Mouse (Mus musculus): ENCODE measurements around the gene Fam186b. TPM values are rescaled to one million over a fixed set of nuclear protein-coding genes. Genes with fewer than 3 reads are reported as not detected.

Fam186b gene
- total and polyA plus RNA-seq, 2 experiments = not detected

DNA sequence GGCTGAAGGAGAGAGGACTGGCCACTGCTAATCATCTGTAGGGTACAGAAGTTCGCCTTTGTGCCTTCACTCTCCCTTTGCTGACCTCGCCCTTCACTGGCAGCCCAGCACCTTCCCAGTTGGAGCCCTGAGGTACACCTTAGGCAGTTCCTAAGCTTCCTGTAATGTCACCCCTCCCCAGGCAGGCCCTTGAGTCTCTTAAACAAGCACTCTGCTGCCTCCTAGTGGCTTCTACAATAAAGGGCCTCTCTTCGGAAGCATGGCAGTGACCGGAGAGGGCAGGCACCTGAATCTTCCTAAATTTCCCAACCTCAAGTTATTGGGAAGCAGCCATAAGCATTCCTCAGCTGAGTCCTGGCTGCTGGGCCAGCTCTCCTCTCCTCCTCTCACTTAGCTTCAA lies 30.0 kb downstream of the Fam186b start:
- H3K4me3 ChIP-seq (ENCODE audit: insufficient read depth, low read depth, low read length) = no peak overlapping the region
- TF ChIP-seq POLR2A (IDR thresholded peaks at IDR 0.05; ENCODE audit: extremely low read depth, insufficient read depth, low read length) (no peak), CTCF (IDR thresholded peaks at IDR 0.05; ENCODE audit: low read depth, low read length) (peak; percentile 75)
- no peak overlapping the region for H3K9ac ChIP-seq (ENCODE audit: low read depth, low read length)
- no peaks in the 10 kb centered on the region for H3K79me2 ChIP-seq (ENCODE audit: control insufficient read depth, insufficient read depth, low read length)
- WGBS = 31% methylated on average over 4 of the region's 4 CpGs
- no peaks in the 10 kb centered on the region for H3K4me1 ChIP-seq (ENCODE audit: control insufficient read depth, insufficient read depth, low read length)
- H3K27ac ChIP-seq (replicated peaks; ENCODE audit: insufficient read depth, low read depth, low read length) = no peak overlapping the region
- H3K27me3 ChIP-seq (ENCODE audit: control insufficient read depth, insufficient read depth, low read length) = no peaks in the 10 kb centered on the region
- H3K36me3 ChIP-seq (ENCODE audit: control insufficient read depth, insufficient read depth, low read length) = no peaks in the 10 kb centered on the region
- peak; percentile 71 for DNase-seq (ENCODE audit: extremely low read depth, low read depth, low spot score)

DNA sequence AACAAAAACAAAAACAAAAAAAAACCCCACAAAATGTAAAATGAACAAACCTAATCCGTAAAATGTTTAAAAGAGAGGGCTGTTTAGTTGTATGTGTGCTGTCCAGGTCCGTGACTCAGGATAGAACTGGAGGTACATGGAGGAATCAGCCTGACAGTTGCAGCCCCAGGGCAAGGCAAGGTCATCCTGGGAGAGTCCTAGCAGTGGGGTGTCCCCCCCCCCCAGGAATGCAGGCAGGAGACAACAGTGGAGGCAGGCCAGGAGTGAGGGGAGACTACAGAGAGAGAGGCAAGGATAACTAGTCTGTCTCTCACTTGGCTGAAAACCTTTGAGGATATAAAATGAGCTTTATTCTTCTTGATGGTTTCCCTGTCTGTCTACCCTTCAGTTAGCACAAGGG lies 31.3 kb downstream of the Fam186b start:
- no peak overlapping the region for H3K9ac ChIP-seq (ENCODE audit: low read depth, low read length)

DNA sequence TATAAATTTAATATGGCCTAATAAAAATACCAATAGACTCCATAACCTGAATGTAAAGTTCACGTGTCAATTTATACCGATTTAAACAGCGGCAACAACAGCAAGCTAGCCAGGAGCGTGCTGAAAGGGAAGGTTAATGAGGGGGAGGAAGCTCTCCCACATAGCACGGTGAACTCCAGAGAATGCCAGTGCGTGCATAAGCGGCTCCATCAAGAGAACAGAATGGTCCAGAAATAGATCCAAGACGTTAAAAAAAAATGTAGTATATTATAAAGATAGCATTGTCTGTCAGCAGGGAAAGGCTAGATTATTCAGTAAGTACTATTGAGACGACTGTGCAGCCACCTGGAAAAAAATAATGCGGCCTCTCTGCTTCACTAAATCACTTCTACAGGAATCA lies 33.0 kb downstream of the Fam186b start:
- no peak overlapping the region for H3K27ac ChIP-seq (replicated peaks; ENCODE audit: insufficient read depth, low read depth, low read length)
- no peak overlapping the region for H3K4me3 ChIP-seq (ENCODE audit: insufficient read depth, low read depth, low read length)
- WGBS = 83% methylated on average over 10 of the region's 10 CpGs
- H3K27me3 ChIP-seq (ENCODE audit: control insufficient read depth, insufficient read depth, low read length) = no peaks in the 10 kb centered on the region
- peaks cover 3% of the 10 kb centered on the region for H3K4me1 ChIP-seq (ENCODE audit: control insufficient read depth, insufficient read depth, low read length)
- no peak for DNase-seq (ENCODE audit: extremely low read depth, low read depth, low spot score)
- no peak overlapping the region for H3K9ac ChIP-seq (ENCODE audit: low read depth, low read length)
- TF ChIP-seq POLR2A (IDR thresholded peaks at IDR 0.05; ENCODE audit: extremely low read depth, insufficient read depth, low read length) (no peak), CTCF (IDR thresholded peaks at IDR 0.05; ENCODE audit: low read depth, low read length) (no peak)
- H3K79me2 ChIP-seq (ENCODE audit: control insufficient read depth, insufficient read depth, low read length) = no peaks in the 10 kb centered on the region
- no peaks in the 10 kb centered on the region for H3K36me3 ChIP-seq (ENCODE audit: control insufficient read depth, insufficient read depth, low read length)

More for the DNA sequence above, 31.3 kb downstream of the Fam186b start:
- H3K4me1 ChIP-seq (ENCODE audit: control insufficient read depth, insufficient read depth, low read length) = peaks cover 3% of the 10 kb centered on the region
- WGBS = 85% methylated on average over 2 of the region's 2 CpGs
- DNase-seq (ENCODE audit: extremely low read depth, low read depth, low spot score) = no peak
- no peak overlapping the region for H3K4me3 ChIP-seq (ENCODE audit: insufficient read depth, low read depth, low read length)
- no peaks in the 10 kb centered on the region for H3K27me3 ChIP-seq (ENCODE audit: control insufficient read depth, insufficient read depth, low read length)
- no peaks in the 10 kb centered on the region for H3K36me3 ChIP-seq (ENCODE audit: control insufficient read depth, insufficient read depth, low read length)
- no peak for TF ChIP-seq CTCF (IDR thresholded peaks at IDR 0.05; ENCODE audit: low read depth, low read length)
- TF ChIP-seq POLR2A (IDR thresholded peaks at IDR 0.05; ENCODE audit: extremely low read depth, insufficient read depth, low read length) = no peak
- H3K79me2 ChIP-seq (ENCODE audit: control insufficient read depth, insufficient read depth, low read length) = no peaks in the 10 kb centered on the region
- no peak overlapping the region for H3K27ac ChIP-seq (replicated peaks; ENCODE audit: insufficient read depth, low read depth, low read length)

DNA sequence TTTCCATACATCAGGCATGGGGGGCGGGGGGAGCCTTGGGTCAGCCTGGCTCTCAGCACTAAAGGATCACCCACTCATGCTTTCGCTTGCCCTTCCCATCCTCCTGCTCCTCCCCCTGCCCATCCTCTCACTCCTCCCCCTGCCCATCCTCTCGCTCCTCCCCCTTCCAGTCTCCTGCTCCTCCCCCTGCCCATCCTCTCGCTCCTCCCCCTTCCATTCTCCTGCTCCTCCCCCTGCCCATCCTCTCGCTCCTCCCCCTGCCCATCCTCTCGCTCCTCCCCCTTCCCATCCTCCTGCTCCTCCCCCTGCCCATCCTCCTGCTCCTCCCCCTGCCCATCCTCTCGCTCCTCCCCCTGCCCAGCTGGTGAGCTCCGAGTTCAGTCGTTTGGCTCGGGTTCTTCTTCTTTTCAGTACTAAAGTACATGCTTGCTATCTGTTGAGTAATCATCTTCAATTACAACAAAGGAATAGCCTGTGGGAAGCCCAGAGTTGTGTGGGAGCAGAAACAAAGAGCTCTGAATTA lies 35.9 kb downstream of the Fam186b start:
- Histone ChIP-seq H3K4me1 (ENCODE audit: control insufficient read depth, insufficient read depth, low read length) (peaks cover 3% of the 10 kb centered on the region), H3K27me3 (ENCODE audit: control insufficient read depth, insufficient read depth, low read length) (no peaks in the 10 kb centered on the region), H3K36me3 (ENCODE audit: control insufficient read depth, insufficient read depth, low read length) (no peaks in the 10 kb centered on the region), H3K79me2 (ENCODE audit: control insufficient read depth, insufficient read depth, low read length) (no peaks in the 10 kb centered on the region), H3K27ac (replicated peaks; ENCODE audit: insufficient read depth, low read depth, low read length) (no peak overlapping the region), H3K9ac (ENCODE audit: low read depth, low read length) (no peak overlapping the region), H3K4me3 (ENCODE audit: insufficient read depth, low read depth, low read length) (no peak overlapping the region)
- WGBS = 3% methylated on average over 6 of the region's 10 CpGs
- TF ChIP-seq POLR2A (IDR thresholded peaks at IDR 0.05; ENCODE audit: extremely low read depth, insufficient read depth, low read length) (no peak), CTCF (IDR thresholded peaks at IDR 0.05; ENCODE audit: low read depth, low read length) (no peak)
- DNase-seq (ENCODE audit: extremely low read depth, low read depth, low spot score) = peak; percentile 89

DNA sequence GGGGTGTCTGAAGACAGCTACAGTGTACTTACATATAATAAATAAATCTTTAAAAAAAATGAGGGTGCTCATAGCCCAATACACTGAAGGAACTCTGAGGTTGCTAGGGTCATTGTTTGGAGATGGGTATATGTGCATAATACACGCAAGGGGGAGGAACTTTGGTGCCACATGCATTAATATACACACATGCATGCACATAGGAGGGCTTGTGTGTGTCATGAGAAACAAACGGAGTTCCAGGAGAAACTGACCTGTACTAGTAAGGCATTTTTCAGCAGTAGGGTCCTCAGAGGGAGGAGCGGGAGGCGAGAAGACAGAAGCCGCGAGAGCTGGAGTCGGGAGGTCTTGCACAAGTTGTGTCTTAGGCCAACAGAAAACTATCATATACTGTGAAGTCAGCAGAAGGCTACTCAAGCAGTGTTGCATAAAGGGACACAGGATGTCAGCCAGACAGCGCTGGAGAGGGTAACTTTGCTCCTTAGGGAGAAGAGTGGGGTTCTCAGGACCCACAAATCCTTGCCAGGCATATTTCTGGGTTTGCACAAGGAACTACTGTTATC lies 36.4 kb downstream of the Fam186b start:
- H3K27ac ChIP-seq (replicated peaks; ENCODE audit: insufficient read depth, low read depth, low read length) = no peak overlapping the region
- H3K9ac ChIP-seq (ENCODE audit: low read depth, low read length) = no peak overlapping the region
- H3K36me3 ChIP-seq (ENCODE audit: control insufficient read depth, insufficient read depth, low read length) = no peaks in the 10 kb centered on the region
- WGBS = 54% methylated on average over 8 of the region's 8 CpGs
- no peaks in the 10 kb centered on the region for H3K27me3 ChIP-seq (ENCODE audit: control insufficient read depth, insufficient read depth, low read length)
- H3K4me1 ChIP-seq (ENCODE audit: control insufficient read depth, insufficient read depth, low read length) = peaks cover 3% of the 10 kb centered on the region
- no peak for DNase-seq (ENCODE audit: extremely low read depth, low read depth, low spot score)
- no peaks in the 10 kb centered on the region for H3K79me2 ChIP-seq (ENCODE audit: control insufficient read depth, insufficient read depth, low read length)
- no peak for TF ChIP-seq CTCF (IDR thresholded peaks at IDR 0.05; ENCODE audit: low read depth, low read length)
- no peak for TF ChIP-seq POLR2A (IDR thresholded peaks at IDR 0.05; ENCODE audit: extremely low read depth, insufficient read depth, low read length)
- no peak overlapping the region for H3K4me3 ChIP-seq (ENCODE audit: insufficient read depth, low read depth, low read length)

DNA sequence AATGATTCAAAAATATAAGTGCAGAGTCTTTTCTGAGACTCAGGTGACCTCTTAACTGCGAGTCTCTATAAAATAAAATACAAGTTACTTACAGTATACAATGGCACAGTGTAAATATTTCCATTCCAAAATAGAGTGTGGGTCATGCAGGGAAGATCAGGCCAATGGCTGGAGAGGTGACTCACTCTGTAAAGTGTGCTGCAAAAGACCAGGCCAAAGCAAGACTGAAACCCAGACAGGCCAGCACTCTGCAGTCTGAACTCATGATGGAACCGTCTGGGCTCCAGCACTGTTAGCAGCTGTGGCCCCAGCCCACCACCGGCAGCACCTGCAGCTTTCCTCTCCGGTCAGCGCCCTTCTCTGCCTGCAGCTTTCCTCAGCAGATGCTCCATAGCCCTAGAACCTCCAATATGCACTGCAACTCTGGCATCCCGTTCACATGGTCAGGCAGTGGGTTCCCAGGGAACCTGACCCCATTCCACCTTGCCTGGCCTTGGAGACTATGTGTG lies 40.4 kb downstream of the Fam186b start:
- TF ChIP-seq CTCF (IDR thresholded peaks at IDR 0.05; ENCODE audit: low read depth, low read length) = no peak
- TF ChIP-seq POLR2A (IDR thresholded peaks at IDR 0.05; ENCODE audit: extremely low read depth, insufficient read depth, low read length) = no peak
- Histone ChIP-seq H3K79me2 (ENCODE audit: control insufficient read depth, insufficient read depth, low read length) (no peaks in the 10 kb centered on the region), H3K4me1 (ENCODE audit: control insufficient read depth, insufficient read depth, low read length) (peaks cover 7% of the 10 kb centered on the region)

More for the DNA sequence above, 40.4 kb downstream of the Fam186b start:
- Histone ChIP-seq H3K9ac (ENCODE audit: low read depth, low read length) (no peak overlapping the region), H3K27ac (replicated peaks; ENCODE audit: insufficient read depth, low read depth, low read length) (no peak overlapping the region), H3K4me3 (ENCODE audit: insufficient read depth, low read depth, low read length) (no peak overlapping the region), H3K27me3 (ENCODE audit: control insufficient read depth, insufficient read depth, low read length) (no peaks in the 10 kb centered on the region), H3K36me3 (ENCODE audit: control insufficient read depth, insufficient read depth, low read length) (no peaks in the 10 kb centered on the region)
- 93% methylated on average over 6 of the region's 6 CpGs for WGBS
- DNase-seq (ENCODE audit: extremely low read depth, low read depth, low spot score) = no peak
